Mouse (Mus musculus) neural tube, embryonic 13.5 days (tissue): ENCODE results near the gene Clcn2. TPM values are rescaled to one million over a fixed set of nuclear protein-coding genes. Genes with fewer than 3 reads are reported as not detected.
A peak's percentile ranks its signal among the peaks of the same experiment; 100 is the strongest.

Experiments
- ATAC-seq: fragments of 200-750 bp; cut with Nextera tagmentation; 2 replicates; pipeline ENCODE4 v1.8.0; 2017; ENCODE audit warnings: low read depth, mild to moderate bottlenecking, moderate TSS enrichment, moderate library complexity
- H3K27ac ChIP-seq: fragments of 300-500 bp; sonication (generic); replicated peaks from 2 replicates; pipeline ENCODE4 v1.5.1; 2015; ENCODE audit warnings: moderate library complexity, mild to moderate bottlenecking, inconsistent platforms
- H3K27me3 ChIP-seq: fragments of 300-500 bp; sonication (generic); 2 replicates; pipeline ENCODE4 v1.6.1; 2015; ENCODE audit warnings: mild to moderate bottlenecking, inconsistent platforms
- H3K36me3 ChIP-seq: fragments of 300-500 bp; sonication (generic); 2 replicates; pipeline ENCODE4 v1.6.1; 2015; ENCODE audit warnings: mild to moderate bottlenecking, inconsistent platforms
- H3K4me1 ChIP-seq: fragments of 300-500 bp; sonication (generic); replicated peaks from 2 replicates; pipeline ENCODE4 v1.6.1; 2015; ENCODE audit warnings: inconsistent platforms
- H3K4me2 ChIP-seq: fragments of 300-500 bp; sonication (generic); 2 replicates; pipeline ENCODE4 v1.6.1; 2015; ENCODE audit warnings: inconsistent platforms, mild to moderate bottlenecking, moderate library complexity
- H3K4me3 ChIP-seq: fragments of 300-500 bp; sonication (generic); 2 replicates; pipeline ENCODE4 v1.5.1; 2015; ENCODE audit warnings: mild to moderate bottlenecking, inconsistent platforms
- H3K9ac ChIP-seq: fragments of 300-500 bp; sonication (generic); 2 replicates; pipeline ENCODE4 v1.6.1; 2015; ENCODE audit warnings: moderate library complexity, mild to moderate bottlenecking, inconsistent platforms
- H3K9me3 ChIP-seq: fragments of 300-500 bp; sonication (generic); 2 replicates; pipeline ENCODE4 v1.6.1; 2016; ENCODE audit warnings: inconsistent platforms
- WGBS: fragments of 180-500 bp; shearing (Covaris S2); methylation state at CpG from one replicate; pipeline ENCODE4 v1.1.7; 2015; 5-methylcytosine and 5-hydroxymethylcytosine counted together
- polyA plus RNA-seq: library from polyadenylated mRNA; unstranded; fragments of >200 nt; fragmentation: Nextera tagmentation; extraction: Ambion mirVana; gene quantifications from 2 replicates; pipeline ENCODE4 v1.2.1, GENCODE M21; 2015

The Clcn2 gene
- polyA plus RNA-seq, 1 experiment from 2014 or later: 31.4 TPM

- H3K27me3 ChIP-seq: no peaks in the 10 kb centered on the region
- H3K9ac ChIP-seq: peak within 1 kb of the TSS; percentile 82
- H3K27ac ChIP-seq: peak within 1 kb of the TSS; percentile 95
- under 1% methylated on average over 37 of the region's 37 CpGs for WGBS
- H3K4me1 ChIP-seq: peaks cover 44% of the 10 kb centered on the region
- ATAC-seq: peak; percentile 95
- H3K36me3 ChIP-seq: peaks cover 39% of the 10 kb centered on the region
- H3K4me2 ChIP-seq: peak within 1 kb of the TSS; percentile 82
- H3K9me3 ChIP-seq: no peaks in the 10 kb centered on the region
- peak within 1 kb of the TSS; percentile 55 for H3K4me3 ChIP-seq
These were observed 24.3 kb downstream of the Clcn2 start, which contains the start of gene Fam131a for GRCm38 (mm10) chr16:20693111-20693701. Gene Fam131a, plus strand, starts transcription at chr16:20693241.

GRCm38 (mm10) chr16:20692241-20692965, 25.1 kb downstream of the Clcn2 start:
- peak overlapping the region; percentile 82 for H3K4me2 ChIP-seq
- peak overlapping the region; percentile 82; the same call in 1 of the 2 replicates for H3K9ac ChIP-seq
- no peaks in the 10 kb centered on the region for H3K9me3 ChIP-seq
- H3K4me1 ChIP-seq: peaks cover 44% of the 10 kb centered on the region
- peak overlapping the region; percentile 95 for H3K27ac ChIP-seq
- WGBS: 30% methylated on average over 16 of the region's 16 CpGs
- peaks cover 47% of the 10 kb centered on the region for H3K36me3 ChIP-seq
- no peak for ATAC-seq
- peak overlapping the region; percentile 55; the same call in 1 of the 2 replicates for H3K4me3 ChIP-seq
- H3K27me3 ChIP-seq: no peaks in the 10 kb centered on the region

- Histone ChIP-seq H3K4me3 (no peak overlapping the region), H3K27me3 (no peaks in the 10 kb centered on the region), H3K4me1 (peaks cover 42% of the 10 kb centered on the region), H3K36me3 (peaks cover 55% of the 10 kb centered on the region), H3K4me2 (no peak overlapping the region), H3K27ac (peak overlapping the region; percentile 95; the same call in 1 of the 2 replicates), H3K9me3 (no peaks in the 10 kb centered on the region), H3K9ac (no peak overlapping the region)
- 82% methylated on average over 1 of the region's 1 CpGs for WGBS
- no peak for ATAC-seq
These were observed 25.9 kb downstream of the Clcn2 start for GRCm38 (mm10) chr16:20691617-20692016.

DNA sequence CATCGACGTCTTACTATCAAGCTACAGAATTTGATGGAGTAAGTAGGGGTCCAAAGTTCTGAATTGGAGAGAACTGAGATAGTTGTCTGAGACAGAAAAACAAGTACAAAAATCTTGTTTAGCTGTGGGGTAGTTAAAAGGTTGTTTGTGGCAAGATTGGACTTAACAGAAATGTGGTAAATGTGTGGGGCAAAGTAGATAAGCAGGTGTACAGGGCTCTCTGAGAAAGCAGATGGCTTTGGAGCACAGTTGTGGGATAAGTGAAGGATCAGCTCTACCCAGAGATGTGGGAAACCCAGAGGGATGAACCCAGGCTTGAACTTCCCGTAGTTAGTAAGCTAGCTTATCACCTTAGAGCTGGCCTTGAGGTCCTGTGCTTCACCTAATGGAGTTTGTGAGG, 26.8 kb downstream of the Clcn2 start:
- peaks cover 63% of the 10 kb centered on the region for H3K36me3 ChIP-seq
- H3K4me2 ChIP-seq: no peak overlapping the region
- no peak overlapping the region for H3K9ac ChIP-seq
- no peak for ATAC-seq
- H3K27ac ChIP-seq: no peak overlapping the region
- H3K9me3 ChIP-seq: no peaks in the 10 kb centered on the region
- no peak overlapping the region for H3K4me3 ChIP-seq
- H3K4me1 ChIP-seq: peaks cover 34% of the 10 kb centered on the region
- 86% methylated on average over 3 of the region's 3 CpGs for WGBS
- H3K27me3 ChIP-seq: no peaks in the 10 kb centered on the region

DNA sequence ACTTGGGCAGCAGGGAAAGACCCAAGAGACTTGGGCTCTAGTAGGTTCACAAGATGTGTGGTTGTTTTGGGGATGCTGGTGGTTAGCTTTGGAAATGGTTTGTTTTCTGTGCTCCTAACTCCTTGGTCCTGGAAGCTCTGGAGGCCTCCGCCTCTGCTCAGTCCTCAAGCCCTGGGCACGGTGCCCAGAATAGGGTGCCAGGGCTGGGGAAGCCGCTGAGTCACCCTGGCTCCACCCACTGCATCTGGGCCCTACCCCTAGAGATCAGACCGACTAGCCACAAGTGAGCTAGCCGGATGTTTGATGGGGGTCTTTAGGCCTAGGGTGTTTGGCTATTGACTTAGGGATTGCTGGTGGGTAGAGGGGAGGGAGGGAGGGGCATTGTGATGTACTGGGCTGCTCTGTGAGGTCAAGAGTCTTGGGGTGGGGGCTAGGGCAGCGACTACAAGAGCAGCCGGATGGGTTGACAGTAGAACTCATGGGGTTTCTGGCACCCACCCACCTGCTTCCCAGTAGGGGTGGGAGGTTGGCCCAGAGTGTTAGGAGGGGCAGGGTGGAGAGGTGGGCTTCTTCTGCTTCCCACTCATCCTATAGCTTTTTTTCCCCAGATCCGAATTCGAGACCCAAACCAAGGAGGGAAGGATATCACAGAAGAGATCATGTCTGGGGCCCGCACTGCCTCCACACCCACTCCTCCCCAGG, 39.4 kb downstream of the Clcn2 start:
- H3K9ac ChIP-seq: no peak overlapping the region
- no peak overlapping the region for H3K27ac ChIP-seq
- ATAC-seq: no peak
- no peak overlapping the region for H3K4me3 ChIP-seq
- no peaks in the 10 kb centered on the region for H3K9me3 ChIP-seq
- H3K27me3 ChIP-seq: no peaks in the 10 kb centered on the region
- H3K4me2 ChIP-seq: no peak overlapping the region
- H3K4me1 ChIP-seq: peaks cover 23% of the 10 kb centered on the region
- peaks cover 86% of the 10 kb centered on the region for H3K36me3 ChIP-seq
- WGBS: 74% methylated on average over 10 of the region's 10 CpGs

- no peaks in the 10 kb centered on the region for H3K9me3 ChIP-seq
- 91% methylated on average over 5 of the region's 5 CpGs for WGBS
- H3K4me2 ChIP-seq: no peak overlapping the region
- H3K36me3 ChIP-seq: peaks cover 79% of the 10 kb centered on the region
- peaks cover 23% of the 10 kb centered on the region for H3K4me1 ChIP-seq
- H3K9ac ChIP-seq: no peak overlapping the region
- H3K4me3 ChIP-seq: no peak overlapping the region
- H3K27me3 ChIP-seq: no peaks in the 10 kb centered on the region
- ATAC-seq: no peak
- no peak overlapping the region for H3K27ac ChIP-seq
These were observed 40.2 kb downstream of the Clcn2 start for GRCm38 (mm10) chr16:20677380-20677779.

- Histone ChIP-seq H3K4me2 (no peak overlapping the region), H3K36me3 (peaks cover 72% of the 10 kb centered on the region), H3K4me3 (no peak overlapping the region), H3K27ac (no peak overlapping the region), H3K4me1 (peaks cover 28% of the 10 kb centered on the region), H3K9me3 (no peaks in the 10 kb centered on the region), H3K9ac (no peak overlapping the region), H3K27me3 (no peaks in the 10 kb centered on the region)
- ATAC-seq: no peak
- WGBS: 82% methylated on average over 4 of the region's 4 CpGs
These were observed 40.8 kb downstream of the Clcn2 start for GRCm38 (mm10) chr16:20676702-20677101.

- Histone ChIP-seq H3K9me3 (no peaks in the 10 kb centered on the region), H3K36me3 (peaks cover 57% of the 10 kb centered on the region), H3K27ac (no peak overlapping the region), H3K4me3 (no peak overlapping the region), H3K27me3 (no peaks in the 10 kb centered on the region), H3K4me1 (peaks cover 29% of the 10 kb centered on the region), H3K4me2 (0 out of 2 replicates have a peak overlapping the region, but pooled peaks have one; percentile 95), H3K9ac (no peak overlapping the region)
- WGBS: 92% methylated on average over 6 of the region's 6 CpGs
- no peak for ATAC-seq
These were observed 42.3 kb downstream of the Clcn2 start for GRCm38 (mm10) chr16:20675213-20675612.

- H3K4me3 ChIP-seq: peak overlapping the region; percentile 81
- H3K9me3 ChIP-seq: no peaks in the 10 kb centered on the region
- no peaks in the 10 kb centered on the region for H3K27me3 ChIP-seq
- peak overlapping the region; percentile 93 for H3K9ac ChIP-seq
- peak overlapping the region; percentile 93 for H3K27ac ChIP-seq
- peaks cover 43% of the 10 kb centered on the region for H3K36me3 ChIP-seq
- no peak for ATAC-seq
- 16% methylated on average over 14 of the region's 14 CpGs for WGBS
- peaks cover 29% of the 10 kb centered on the region for H3K4me1 ChIP-seq
- H3K4me2 ChIP-seq: peak overlapping the region; percentile 95
These were observed 43.7 kb downstream of the Clcn2 start for GRCm38 (mm10) chr16:20673706-20674303.

DNA sequence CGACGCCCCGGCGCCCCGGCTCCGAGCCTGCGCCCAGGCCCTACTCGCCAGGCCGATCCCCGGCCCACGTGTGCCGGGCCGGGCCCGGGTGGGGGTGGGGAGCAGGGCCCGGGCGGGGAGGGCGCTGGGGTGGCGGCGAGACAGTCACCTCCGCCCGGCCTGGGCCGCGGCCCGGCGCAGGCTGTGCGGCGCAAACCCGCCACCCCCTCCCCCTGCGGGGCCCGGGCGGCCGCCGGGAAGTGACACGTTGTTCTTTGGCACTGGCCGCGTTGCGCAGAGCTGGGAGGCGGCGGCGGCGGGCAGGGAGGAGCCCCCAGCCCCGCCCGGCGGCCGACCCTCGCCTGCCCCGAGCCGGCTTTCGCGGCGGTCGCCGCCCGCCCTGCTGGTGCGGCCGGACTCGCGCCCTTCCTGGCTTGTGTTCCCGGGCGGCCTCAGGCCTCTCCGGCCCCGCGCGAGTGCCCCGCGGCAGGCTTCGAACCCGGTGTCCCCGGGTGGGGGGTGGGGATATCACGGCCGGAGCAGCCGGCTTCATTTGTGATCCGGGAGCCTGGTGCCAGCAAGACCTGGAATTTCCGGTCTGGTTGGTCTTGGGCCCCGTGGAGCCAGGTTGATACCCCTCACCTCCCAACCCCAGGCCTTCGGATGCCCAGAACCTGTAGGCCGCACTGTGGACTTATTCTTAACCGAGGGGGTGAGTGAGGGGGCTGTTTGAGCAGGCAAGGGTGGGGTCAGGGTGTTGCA, 44.4 kb downstream of the Clcn2 start:
- no peaks in the 10 kb centered on the region for H3K9me3 ChIP-seq
- H3K4me3 ChIP-seq: peak overlapping the region; percentile 81
- ATAC-seq: peak; percentile 90
- H3K27me3 ChIP-seq: no peaks in the 10 kb centered on the region
- H3K9ac ChIP-seq: peak overlapping the region; percentile 93
- H3K36me3 ChIP-seq: peaks cover 37% of the 10 kb centered on the region
- H3K4me1 ChIP-seq: peaks cover 29% of the 10 kb centered on the region
- H3K27ac ChIP-seq: peak overlapping the region; percentile 93
- under 1% methylated on average over 64 of the region's 78 CpGs for WGBS
- H3K4me2 ChIP-seq: peak overlapping the region; percentile 95

GRCm38 (mm10) chr16:20672500-20672902, 45.0 kb downstream of the Clcn2 start:
- Histone ChIP-seq H3K27ac (peak overlapping the region; percentile 93), H3K27me3 (no peaks in the 10 kb centered on the region), H3K36me3 (peaks cover 30% of the 10 kb centered on the region), H3K4me1 (peaks cover 29% of the 10 kb centered on the region), H3K4me3 (peak overlapping the region; percentile 81), H3K9ac (peak overlapping the region; percentile 93), H3K9me3 (no peaks in the 10 kb centered on the region), H3K4me2 (peak overlapping the region; percentile 95)
- 0% methylated on average over 38 of the region's 38 CpGs for WGBS
- ATAC-seq: peak; percentile 97
